Mouse (Mus musculus) hindbrain, embryonic 10.5 days (tissue): Measurements from ENCODE around the gene Tubd1. TPM values are rescaled to one million over a fixed set of nuclear protein-coding genes. Genes with fewer than 3 reads are reported as not detected.

ENCODE experiments used
- DNase-seq: peaks from one replicate; pipeline ENCODE4 v3.0.0-alpha.2; 2017; ENCODE audit warnings: low spot score
- H3K27ac ChIP-seq: fragments of 300-500 bp; sonication (generic); 2 replicates; pipeline ENCODE4 v1.5.1; 2016; ENCODE audit warnings: mild to moderate bottlenecking, moderate library complexity
- H3K27me3 ChIP-seq: fragments of 300-500 bp; sonication (generic); 2 replicates; pipeline ENCODE4 v1.6.1; 2016; ENCODE audit warnings: mild to moderate bottlenecking; ENCODE audit not compliant: poor library complexity, insufficient read depth, severe bottlenecking
- H3K36me3 ChIP-seq: fragments of 300-500 bp; sonication (generic); 2 replicates; pipeline ENCODE4 v1.6.1; 2016; ENCODE audit warnings: mild to moderate bottlenecking, moderate library complexity
- H3K4me1 ChIP-seq: fragments of 300-500 bp; sonication (generic); replicated peaks from 2 replicates; pipeline ENCODE4 v1.6.1; 2016; ENCODE audit warnings: mild to moderate bottlenecking
- H3K4me3 ChIP-seq: fragments of 300-500 bp; sonication (generic); 2 replicates; pipeline ENCODE4 v1.5.1; 2016; ENCODE audit warnings: mild to moderate bottlenecking, moderate library complexity
- H3K9me3 ChIP-seq: fragments of 300-500 bp; sonication (generic); 2 replicates; pipeline ENCODE4 v1.6.1; 2016; ENCODE audit warnings: mild to moderate bottlenecking, moderate library complexity
- WGBS: fragments of 180-500 bp; shearing (Covaris S2); methylation state at CpG from one replicate; pipeline ENCODE4 v1.1.7; 2016; 5-methylcytosine and 5-hydroxymethylcytosine counted together
- polyA plus RNA-seq: library from polyadenylated mRNA; unstranded; fragments of >200 nt; fragmentation: Nextera tagmentation; extraction: Ambion mirVana; gene quantifications from 2 replicates; pipeline ENCODE4 v1.2.1, GENCODE M21; 2016

Tubd1 gene
- polyA plus RNA-seq, 1 experiment from 2014 or later: 12.7 TPM

GRCm38 (mm10) chr11:86588583-86589298 lies 44.0 kb downstream of the Tubd1 start:
- Histone ChIP-seq H3K9me3 (no peaks in the 10 kb centered on the region), H3K27ac (no peak overlapping the region), H3K27me3 (no peaks in the 10 kb centered on the region), H3K36me3 (peaks cover 7% of the 10 kb centered on the region), H3K4me1 (peaks cover 17% of the 10 kb centered on the region), H3K4me3 (no peak overlapping the region)
- WGBS: 94% methylated on average over 4 of the region's 4 CpGs
- no peak for DNase-seq

- Histone ChIP-seq H3K27me3 (no peaks in the 10 kb centered on the region), H3K9me3 (no peaks in the 10 kb centered on the region), H3K36me3 (peaks cover 3% of the 10 kb centered on the region), H3K4me1 (peaks cover 17% of the 10 kb centered on the region), H3K27ac (no peak overlapping the region), H3K4me3 (no peak overlapping the region)
- 91% methylated on average over 4 of the region's 4 CpGs for WGBS
- DNase-seq: no peak
These were observed 45.3 kb downstream of the Tubd1 start for GRCm38 (mm10) chr11:86590066-86590465.

GRCm38 (mm10) chr11:86590579-86590978 lies 45.8 kb downstream of the Tubd1 start:
- H3K36me3 ChIP-seq: no peaks in the 10 kb centered on the region
- no peak for DNase-seq
- no peak overlapping the region for H3K27ac ChIP-seq
- peaks cover 17% of the 10 kb centered on the region for H3K4me1 ChIP-seq
- H3K4me3 ChIP-seq: no peak overlapping the region
- H3K9me3 ChIP-seq: no peaks in the 10 kb centered on the region
- 93% methylated on average over 10 of the region's 10 CpGs for WGBS
- no peaks in the 10 kb centered on the region for H3K27me3 ChIP-seq

GRCm38 (mm10) chr11:86591301-86591845 lies 46.6 kb downstream of the Tubd1 start:
- Histone ChIP-seq H3K27me3 (no peaks in the 10 kb centered on the region), H3K9me3 (no peaks in the 10 kb centered on the region), H3K4me1 (peaks cover 17% of the 10 kb centered on the region), H3K27ac (no peak overlapping the region), H3K36me3 (no peaks in the 10 kb centered on the region), H3K4me3 (no peak overlapping the region)
- WGBS: 89% methylated on average over 4 of the region's 4 CpGs
- DNase-seq: no peak

- WGBS: 86% methylated on average over 2 of the region's 2 CpGs
- no peaks in the 10 kb centered on the region for H3K36me3 ChIP-seq
- no peaks in the 10 kb centered on the region for H3K27me3 ChIP-seq
- no peaks in the 10 kb centered on the region for H3K9me3 ChIP-seq
- no peak for DNase-seq
- H3K27ac ChIP-seq: no peak overlapping the region
- H3K4me3 ChIP-seq: no peak overlapping the region
- peaks cover 11% of the 10 kb centered on the region for H3K4me1 ChIP-seq
These were observed 47.3 kb downstream of the Tubd1 start for GRCm38 (mm10) chr11:86591931-86592616.

GRCm38 (mm10) chr11:86592993-86593392 lies 48.2 kb downstream of the Tubd1 start:
- no peak for DNase-seq
- 54% methylated on average over 3 of the region's 3 CpGs for WGBS

GRCm38 (mm10) chr11:86593443-86593842 lies 48.7 kb downstream of the Tubd1 start:
- peaks cover 3% of the 10 kb centered on the region; the same call in 1 of the 2 replicates for H3K36me3 ChIP-seq
- no peak overlapping the region for H3K27ac ChIP-seq
- 95% methylated on average over 5 of the region's 5 CpGs for WGBS
- no peak for DNase-seq
- no peaks in the 10 kb centered on the region for H3K9me3 ChIP-seq
- H3K4me3 ChIP-seq: no peak overlapping the region
- H3K4me1 ChIP-seq: no peaks in the 10 kb centered on the region
- H3K27me3 ChIP-seq: no peaks in the 10 kb centered on the region

More at GRCm38 (mm10) chr11:86592993-86593392, 48.2 kb downstream of the Tubd1 start:
- no peaks in the 10 kb centered on the region for H3K27me3 ChIP-seq
- H3K27ac ChIP-seq: no peak overlapping the region
- peaks cover 2% of the 10 kb centered on the region for H3K4me1 ChIP-seq
- no peaks in the 10 kb centered on the region; the same call in 1 of the 2 replicates for H3K36me3 ChIP-seq
- no peak overlapping the region for H3K4me3 ChIP-seq
- H3K9me3 ChIP-seq: no peaks in the 10 kb centered on the region

- Histone ChIP-seq H3K4me3 (no peak overlapping the region), H3K9me3 (no peaks in the 10 kb centered on the region), H3K4me1 (no peaks in the 10 kb centered on the region), H3K27me3 (no peaks in the 10 kb centered on the region), H3K36me3 (peaks cover 3% of the 10 kb centered on the region; the same call in 1 of the 2 replicates), H3K27ac (no peak overlapping the region)
- DNase-seq: no peak
- 87% methylated on average over 6 of the region's 6 CpGs for WGBS
These were observed 49.5 kb downstream of the Tubd1 start for GRCm38 (mm10) chr11:86594188-86594876.

GRCm38 (mm10) chr11:86595366-86595765 lies 50.6 kb downstream of the Tubd1 start:
- 96% methylated on average over 6 of the region's 6 CpGs for WGBS
- Histone ChIP-seq H3K9me3 (no peaks in the 10 kb centered on the region), H3K4me3 (no peak overlapping the region), H3K36me3 (peaks cover 11% of the 10 kb centered on the region), H3K27ac (no peak overlapping the region), H3K27me3 (no peaks in the 10 kb centered on the region), H3K4me1 (no peaks in the 10 kb centered on the region)
- DNase-seq: no peak

GRCm38 (mm10) chr11:86596187-86596960 lies 51.6 kb downstream of the Tubd1 start:
- Histone ChIP-seq H3K27me3 (no peaks in the 10 kb centered on the region), H3K36me3 (peaks cover 13% of the 10 kb centered on the region), H3K4me1 (no peaks in the 10 kb centered on the region), H3K4me3 (no peak overlapping the region), H3K27ac (no peak overlapping the region), H3K9me3 (no peaks in the 10 kb centered on the region)
- no peak for DNase-seq
- 87% methylated on average over 7 of the region's 7 CpGs for WGBS

- WGBS: 85% methylated on average over 3 of the region's 3 CpGs
- peaks cover 13% of the 10 kb centered on the region for H3K36me3 ChIP-seq
- H3K27me3 ChIP-seq: no peaks in the 10 kb centered on the region
- DNase-seq: no peak
- H3K4me1 ChIP-seq: no peaks in the 10 kb centered on the region
- H3K9me3 ChIP-seq: no peaks in the 10 kb centered on the region
- no peak overlapping the region for H3K27ac ChIP-seq
- no peak overlapping the region for H3K4me3 ChIP-seq
These were observed 52.2 kb downstream of the Tubd1 start for GRCm38 (mm10) chr11:86596976-86597375.

GRCm38 (mm10) chr11:86598154-86598553 lies 53.4 kb downstream of the Tubd1 start:
- H3K36me3 ChIP-seq: peaks cover 13% of the 10 kb centered on the region
- no peaks in the 10 kb centered on the region for H3K27me3 ChIP-seq
- 90% methylated on average over 5 of the region's 5 CpGs for WGBS
- no peak overlapping the region for H3K27ac ChIP-seq
- no peak overlapping the region for H3K4me3 ChIP-seq
- no peaks in the 10 kb centered on the region for H3K9me3 ChIP-seq
- DNase-seq: no peak
- no peaks in the 10 kb centered on the region for H3K4me1 ChIP-seq
